Mouse (Mus musculus): ENCODE measurements around the gene 1700022I11Rik.

- TF ChIP-seq CTCF (IDR thresholded peaks at IDR 0.05) (no peak), EP300 (IDR thresholded peaks at IDR 0.05) (no peak)
These were observed 50.4 kb downstream of the 1700022I11Rik start for GRCm38 (mm10) chr4:43019641-43020465.

Measured in lung, postnatal 0 days (tissue).